Mouse (Mus musculus) stomach, embryonic 14.5 days (tissue): ENCODE data around the gene Kif21b. TPM values are rescaled to one million over a fixed set of nuclear protein-coding genes. Genes with fewer than 3 reads are reported as not detected.

Source experiments
- ATAC-seq: fragments of 200-750 bp; cut with Nextera tagmentation; 2 replicates; pipeline ENCODE4 v1.8.0; 2017; ENCODE audit warnings: low read depth, moderate TSS enrichment; ENCODE audit not compliant: insufficient number of reproducible peaks, insufficient read depth, low FRiP score
- H3K27ac ChIP-seq: fragments of 300-500 bp; sonication (generic); 2 replicates; pipeline ENCODE4 v1.5.1; 2014; ENCODE audit warnings: mild to moderate bottlenecking, low read length, moderate library complexity, mixed read lengths
- H3K27me3 ChIP-seq: fragments of 300-500 bp; sonication (generic); 2 replicates; pipeline ENCODE4 v1.6.1; 2014; ENCODE audit warnings: low read length, control low read depth, mixed read lengths; ENCODE audit not compliant: control insufficient read depth, insufficient read depth
- H3K36me3 ChIP-seq: fragments of 300-500 bp; sonication (generic); 2 replicates; pipeline ENCODE4 v1.6.1; 2014; ENCODE audit warnings: mild to moderate bottlenecking, control low read depth, low read length, moderate library complexity, mixed read lengths; ENCODE audit not compliant: control insufficient read depth, insufficient read depth
- H3K4me1 ChIP-seq: fragments of 300-500 bp; sonication (generic); 2 replicates; pipeline ENCODE4 v1.6.1; 2014; ENCODE audit warnings: low read length, control low read depth, mixed read lengths; ENCODE audit not compliant: control insufficient read depth, insufficient read depth
- H3K4me2 ChIP-seq: fragments of 300-500 bp; sonication (generic); replicated peaks from 2 replicates; pipeline ENCODE4 v1.6.1; 2014; ENCODE audit warnings: low read depth, low read length, control low read depth
- H3K4me3 ChIP-seq: fragments of 300-500 bp; sonication (generic); 2 replicates; pipeline ENCODE4 v1.5.1; 2014; ENCODE audit warnings: low read depth, low read length, control low read depth
- H3K9ac ChIP-seq: fragments of 300-500 bp; sonication (generic); replicated peaks from 2 replicates; pipeline ENCODE4 v1.6.1; 2014; ENCODE audit warnings: low read depth, mild to moderate bottlenecking, control low read depth, low read length, moderate library complexity, mixed read lengths
- H3K9me3 ChIP-seq: fragments of 300-500 bp; sonication (generic); 2 replicates; pipeline ENCODE4 v1.6.1; 2016; ENCODE audit warnings: low read depth, low read length, control low read depth; ENCODE audit not compliant: control insufficient read depth
- WGBS: fragments of 180-500 bp; shearing (Covaris S2); extraction: QIAGEN DNeasy Blood & Tissue Kit; methylation state at CpG from one replicate; pipeline ENCODE4 v1.1.7; 2014; 5-methylcytosine and 5-hydroxymethylcytosine counted together
- polyA plus RNA-seq: library from polyadenylated mRNA; unstranded; fragments of >200 nt; fragmentation: Nextera tagmentation; extraction: Ambion mirVana; gene quantifications from 2 replicates; pipeline ENCODE4 v1.2.1, GENCODE M21; 2014

Gene Kif21b
- polyA plus RNA-seq, 1 experiment from 2014 or later = 4.4 TPM

- Histone ChIP-seq H3K4me3 (no peak overlapping the region), H3K4me2 (no peak overlapping the region), H3K4me1 (peaks cover 7% of the 10 kb centered on the region; the same call in 1 of the 2 replicates), H3K36me3 (peaks cover 33% of the 10 kb centered on the region), H3K27me3 (no peaks in the 10 kb centered on the region), H3K27ac (peak overlapping the region; percentile 72), H3K9ac (no peak overlapping the region), H3K9me3 (no peaks in the 10 kb centered on the region)
- peak; percentile 57 for ATAC-seq
- 63% methylated on average over 10 of the region's 10 CpGs for WGBS
Observed at GRCm38 (mm10) chr1:136220037-136220871, 89.1 kb downstream of the Kif21b start.

- Histone ChIP-seq H3K9me3 (no peaks in the 10 kb centered on the region), H3K4me3 (no peak overlapping the region), H3K36me3 (peaks cover 31% of the 10 kb centered on the region), H3K4me1 (peaks cover 9% of the 10 kb centered on the region), H3K9ac (no peak overlapping the region), H3K27me3 (no peaks in the 10 kb centered on the region), H3K4me2 (no peak overlapping the region), H3K27ac (no peak overlapping the region)
- 62% methylated on average over 10 of the region's 10 CpGs for WGBS
- no peak for ATAC-seq
Observed at GRCm38 (mm10) chr1:136222386-136222785, 91.2 kb downstream of the Kif21b start.

GRCm38 (mm10) chr1:136223758-136224342, 92.7 kb downstream of the Kif21b start:
- Histone ChIP-seq H3K4me3 (no peak overlapping the region), H3K4me2 (no peak overlapping the region), H3K9me3 (no peaks in the 10 kb centered on the region), H3K36me3 (peaks cover 18% of the 10 kb centered on the region), H3K9ac (no peak overlapping the region), H3K27me3 (no peaks in the 10 kb centered on the region), H3K27ac (no peak overlapping the region), H3K4me1 (peaks cover 24% of the 10 kb centered on the region)
- 82% methylated on average over 10 of the region's 10 CpGs for WGBS
- no peak; the same call in 1 of the 2 replicates for ATAC-seq

- no peak overlapping the region for H3K4me3 ChIP-seq
- no peak overlapping the region for H3K4me2 ChIP-seq
- H3K9ac ChIP-seq = no peak overlapping the region
- WGBS = 93% methylated on average over 8 of the region's 8 CpGs
- H3K36me3 ChIP-seq = peaks cover 9% of the 10 kb centered on the region
- no peaks in the 10 kb centered on the region for H3K27me3 ChIP-seq
- no peaks in the 10 kb centered on the region for H3K9me3 ChIP-seq
- peaks cover 34% of the 10 kb centered on the region for H3K4me1 ChIP-seq
- no peak overlapping the region for H3K27ac ChIP-seq
- ATAC-seq = no peak
Observed at GRCm38 (mm10) chr1:136225846-136226245, 94.7 kb downstream of the Kif21b start.

GRCm38 (mm10) chr1:136226626-136227025, 95.4 kb downstream of the Kif21b start:
- no peaks in the 10 kb centered on the region for H3K27me3 ChIP-seq
- 80% methylated on average over 8 of the region's 8 CpGs for WGBS
- H3K4me2 ChIP-seq = no peak overlapping the region
- peaks cover 38% of the 10 kb centered on the region for H3K4me1 ChIP-seq
- H3K9ac ChIP-seq = no peak overlapping the region
- H3K9me3 ChIP-seq = no peaks in the 10 kb centered on the region
- no peak for ATAC-seq
- no peak overlapping the region for H3K4me3 ChIP-seq
- no peak overlapping the region for H3K27ac ChIP-seq
- peaks cover 9% of the 10 kb centered on the region for H3K36me3 ChIP-seq

Other genes with a start within 250 kb of the Kif21b start
- gene Pkp1, start 212.2 kb upstream of the Kif21b start, polyA plus RNA-seq = 5.7 and 7.5 TPM in 2 replicates
- 0.13 and 0.19 TPM in 2 replicates for gene Igfn1, start 125.0 kb upstream of the Kif21b start, polyA plus RNA-seq
- gene Tmem9, start 123.2 kb upstream of the Kif21b start, polyA plus RNA-seq = 127 and 136 TPM in 2 replicates
- 0.97 and 1.2 TPM in 2 replicates for gene Ascl5, start 80.6 kb upstream of the Kif21b start, polyA plus RNA-seq
- not detected in 2 replicates for gene Cacna1s, start 78.6 kb upstream of the Kif21b start, polyA plus RNA-seq
- 1.5 and 2.7 TPM in 2 replicates for gene Mroh3, start 81.4 kb downstream of the Kif21b start, polyA plus RNA-seq
- 38.7 and 40.3 TPM in 2 replicates for gene Inava, start 102.9 kb downstream of the Kif21b start, polyA plus RNA-seq
- not detected in 2 replicates for gene Gpr25, start 129.5 kb downstream of the Kif21b start, polyA plus RNA-seq
- 17.4 and 17.6 TPM in 2 replicates for gene Camsap2, start 214.7 kb downstream of the Kif21b start, polyA plus RNA-seq